Mouse (Mus musculus) ovary, adult 18-20 months (tissue): ENCODE results near the gene Ptpru.

Experiments used
- DNase-seq: peaks from one replicate; pipeline ENCODE4 v3.0.0; 2022; ENCODE audit warnings: low spot score, mixed read lengths

Gene Ptpru

GRCm38 (mm10) chr4:131837872-131838524 lies at the start of gene Ptpru:
Ptpru (minus strand) TSS chr4:131838288.
- peak; percentile 74 for DNase-seq

GRCm38 (mm10) chr4:131885376-131885775 lies 47.3 kb upstream of the Ptpru start:
- no peak for DNase-seq

- no peak for DNase-seq
Measured at GRCm38 (mm10) chr4:131883571-131883970, 45.5 kb upstream of the Ptpru start.

- no peak for DNase-seq
Measured at GRCm38 (mm10) chr4:131881306-131881705, 43.2 kb upstream of the Ptpru start.

GRCm38 (mm10) chr4:131879692-131880091 lies 41.6 kb upstream of the Ptpru start:
- DNase-seq, result no peak

GRCm38 (mm10) chr4:131876836-131877235 lies 38.7 kb upstream of the Ptpru start:
- DNase-seq, result no peak

- DNase-seq, result no peak
Measured at GRCm38 (mm10) chr4:131875242-131875641, 37.2 kb upstream of the Ptpru start.

GRCm38 (mm10) chr4:131874567-131874966 lies 36.5 kb upstream of the Ptpru start:
- DNase-seq, result no peak

- no peak for DNase-seq
Measured at GRCm38 (mm10) chr4:131874169-131874536, 36.1 kb upstream of the Ptpru start.

- peak; percentile 91 for DNase-seq
Measured at GRCm38 (mm10) chr4:131873293-131874168, 35.4 kb upstream of the Ptpru start, which contains the start of gene Srsf4. Srsf4 (plus strand) TSS chr4:131873617.

GRCm38 (mm10) chr4:131872672-131873292 lies 34.7 kb upstream of the Ptpru start:
- no peak for DNase-seq

- DNase-seq, result no peak
Measured at GRCm38 (mm10) chr4:131861341-131861739, 23.3 kb upstream of the Ptpru start.

GRCm38 (mm10) chr4:131860492-131861340 lies 22.6 kb upstream of the Ptpru start:
- DNase-seq, result peak; percentile 28

GRCm38 (mm10) chr4:131854950-131855349 lies 16.9 kb upstream of the Ptpru start:
- DNase-seq, result no peak

- DNase-seq, result peak; percentile 34
Measured at GRCm38 (mm10) chr4:131849986-131850638, 12.0 kb upstream of the Ptpru start.

- DNase-seq, result no peak
Measured at GRCm38 (mm10) chr4:131848082-131848481, 10.0 kb upstream of the Ptpru start.

- no peak for DNase-seq
Measured at GRCm38 (mm10) chr4:131845991-131846778, 8.1 kb upstream of the Ptpru start.

GRCm38 (mm10) chr4:131843290-131843743 lies 5.2 kb upstream of the Ptpru start, which contains the start of gene Mecr:
Mecr (plus strand) TSS chr4:131843470.
- DNase-seq, result peak; percentile 79

- peak; percentile 20 for DNase-seq
Measured at GRCm38 (mm10) chr4:131836891-131837491, 1.1 kb downstream of the Ptpru start.

GRCm38 (mm10) chr4:131836351-131836881 lies 1.7 kb downstream of the Ptpru start:
- no peak for DNase-seq
